Mouse (Mus musculus): Measurements from ENCODE around the gene Herc4.

GRCm38 (mm10) chr10:63313726-63314125, 70.1 kb downstream of the Herc4 start:
- TF ChIP-seq CTCF (IDR thresholded peaks at IDR 0.05; ENCODE audit: extremely low read depth, insufficient read depth, insufficient read length, insufficient replicate concordance): no peak
- no peak for TF ChIP-seq POLR2A (IDR thresholded peaks at IDR 0.05; ENCODE audit: low read depth, low read length)

Data from spleen, adult 2 months (tissue).